Mouse (Mus musculus) limb, embryonic 14.5 days (tissue): ENCODE data around the gene Slc26a9. TPM values are rescaled to one million over a fixed set of nuclear protein-coding genes. Genes with fewer than 3 reads are reported as not detected.

ENCODE experiments used
- ATAC-seq: fragments of 200-750 bp; cut with Nextera tagmentation; 2 replicates; pipeline ENCODE4 v1.8.0; 2017; ENCODE audit warnings: low read depth, moderate number of reproducible peaks, moderate TSS enrichment; ENCODE audit not compliant: low FRiP score
- DNase-seq: peaks from one replicate; pipeline ENCODE4 v3.0.0-alpha.2; 2015; ENCODE audit warnings: low spot score
- H3K27ac ChIP-seq: fragments of 300-500 bp; sonication (generic); replicated peaks from 2 replicates; pipeline ENCODE4 v1.5.1; 2014; ENCODE audit warnings: low read depth, mild to moderate bottlenecking, low read length, moderate library complexity, mixed read lengths
- H3K27me3 ChIP-seq: fragments of 300-500 bp; sonication (generic); 2 replicates; pipeline ENCODE4 v1.6.1; 2014; ENCODE audit warnings: low read length, mixed read lengths; ENCODE audit not compliant: control insufficient read depth, insufficient read depth
- H3K36me3 ChIP-seq: fragments of 300-500 bp; sonication (generic); 2 replicates; pipeline ENCODE4 v1.6.1; 2014; ENCODE audit warnings: mild to moderate bottlenecking, low read length, moderate library complexity, mixed read lengths; ENCODE audit not compliant: control insufficient read depth, insufficient read depth
- H3K4me1 ChIP-seq: fragments of 300-500 bp; sonication (generic); 2 replicates; pipeline ENCODE4 v1.6.1; 2014; ENCODE audit warnings: antibody characterized with exemption, low read length, mixed read lengths; ENCODE audit not compliant: control insufficient read depth, insufficient read depth
- H3K4me2 ChIP-seq: fragments of 300-500 bp; sonication (generic); replicated peaks from 2 replicates; pipeline ENCODE4 v1.6.1; 2014; ENCODE audit warnings: low read depth, mild to moderate bottlenecking, low read length, moderate library complexity; ENCODE audit not compliant: severe bottlenecking
- H3K4me3 ChIP-seq: fragments of 300-500 bp; sonication (generic); replicated peaks from 2 replicates; pipeline ENCODE4 v1.5.1; 2014; ENCODE audit warnings: low read length
- H3K9ac ChIP-seq: fragments of 300-500 bp; sonication (generic); 2 replicates; pipeline ENCODE4 v1.6.1; 2014; ENCODE audit warnings: mild to moderate bottlenecking, low read depth, low read length, moderate library complexity; ENCODE audit not compliant: severe bottlenecking
- H3K9me3 ChIP-seq: fragments of 300-500 bp; sonication (generic); 2 replicates; pipeline ENCODE4 v1.6.1; 2016; ENCODE audit warnings: low read length; ENCODE audit not compliant: control insufficient read depth
- POLR2A ChIP-seq: fragments of 200-500 bp; IDR thresholded peaks from 2 replicates; pipeline ENCODE4 v1.8.0; 2012; ENCODE audit warnings: inconsistent platforms, mild to moderate bottlenecking, moderate library complexity, borderline replicate concordance; ENCODE audit not compliant: insufficient read depth, insufficient read length; ENCODE audit errors: extremely low read depth
- WGBS: fragments of 180-500 bp; shearing (Covaris S2); extraction: QIAGEN DNeasy Blood & Tissue Kit; methylation state at CpG from one replicate; pipeline ENCODE4 v1.1.7; 2014; 5-methylcytosine and 5-hydroxymethylcytosine counted together
- polyA plus RNA-seq, 2 experiments: library from polyadenylated mRNA; depleted of rRNA in 1 of 2; stranded (reverse) in 1 of 2; unstranded in 1 of 2; fragments of >200 nt; fragmentation: Nextera tagmentation in 1 of 2; extraction: Ambion mirVana in 1 of 2; gene quantifications; 2 replicates each; pipeline versions ENCODE4 v1.2.1 to v1.2.3; 2012 to 2014

The Slc26a9 gene
- polyA plus RNA-seq, 2 experiments = 0.03 TPM; not detected in 1

- no peak overlapping the region for H3K27ac ChIP-seq
- no peak overlapping the region for H3K4me2 ChIP-seq
- no peaks in the 10 kb centered on the region for H3K9me3 ChIP-seq
- no peak for TF ChIP-seq POLR2A
- DNase-seq (no peak), ATAC-seq (no peak)
- no peaks in the 10 kb centered on the region for H3K27me3 ChIP-seq
- H3K4me1 ChIP-seq = no peaks in the 10 kb centered on the region
- H3K4me3 ChIP-seq = no peak overlapping the region
- no peaks in the 10 kb centered on the region for H3K36me3 ChIP-seq
- 88% methylated on average over 6 of the region's 6 CpGs for WGBS
- no peak overlapping the region for H3K9ac ChIP-seq
These were observed 13.4 kb downstream of the Slc26a9 start for GRCm38 (mm10) chr1:131757211-131757610.

GRCm38 (mm10) chr1:131758796-131759195, 15.0 kb downstream of the Slc26a9 start:
- H3K4me3 ChIP-seq = no peak overlapping the region
- no peaks in the 10 kb centered on the region for H3K36me3 ChIP-seq
- no peaks in the 10 kb centered on the region for H3K4me1 ChIP-seq
- no peak for TF ChIP-seq POLR2A
- no peak overlapping the region for H3K27ac ChIP-seq
- no peak overlapping the region for H3K4me2 ChIP-seq
- DNase-seq (no peak), ATAC-seq (no peak)
- no peaks in the 10 kb centered on the region for H3K27me3 ChIP-seq
- no peaks in the 10 kb centered on the region for H3K9me3 ChIP-seq
- WGBS = 78% methylated on average over 7 of the region's 7 CpGs
- H3K9ac ChIP-seq = no peak overlapping the region

- ATAC-seq = no peak
- TF ChIP-seq POLR2A = no peak
- Histone ChIP-seq H3K4me2 (no peak overlapping the region), H3K4me1 (no peaks in the 10 kb centered on the region), H3K36me3 (no peaks in the 10 kb centered on the region), H3K4me3 (no peak overlapping the region), H3K9me3 (no peaks in the 10 kb centered on the region), H3K27ac (no peak overlapping the region), H3K9ac (no peak overlapping the region), H3K27me3 (no peaks in the 10 kb centered on the region)
- DNase-seq = no peak
- WGBS = 70% methylated on average over 9 of the region's 9 CpGs
These were observed 16.0 kb downstream of the Slc26a9 start for GRCm38 (mm10) chr1:131759667-131760427.

- Histone ChIP-seq H3K36me3 (no peaks in the 10 kb centered on the region), H3K9me3 (no peaks in the 10 kb centered on the region), H3K27me3 (no peaks in the 10 kb centered on the region), H3K4me3 (no peak overlapping the region), H3K4me2 (no peak overlapping the region), H3K9ac (no peak overlapping the region), H3K4me1 (peaks cover 3% of the 10 kb centered on the region; the same call in 1 of the 2 replicates), H3K27ac (no peak overlapping the region)
- TF ChIP-seq POLR2A = no peak
- ATAC-seq = no peak
- WGBS = 79% methylated on average over 3 of the region's 3 CpGs
- no peak for DNase-seq
These were observed 16.6 kb downstream of the Slc26a9 start for GRCm38 (mm10) chr1:131760428-131760820.

GRCm38 (mm10) chr1:131761079-131761831, 17.4 kb downstream of the Slc26a9 start:
- Histone ChIP-seq H3K4me2 (no peak overlapping the region), H3K27ac (no peak overlapping the region), H3K36me3 (no peaks in the 10 kb centered on the region), H3K9me3 (no peaks in the 10 kb centered on the region), H3K27me3 (no peaks in the 10 kb centered on the region), H3K9ac (no peak overlapping the region), H3K4me3 (no peak overlapping the region), H3K4me1 (peaks cover 3% of the 10 kb centered on the region; the same call in 1 of the 2 replicates)
- no peak for TF ChIP-seq POLR2A
- DNase-seq (no peak), ATAC-seq (no peak)
- WGBS = 75% methylated on average over 13 of the region's 13 CpGs
